Mouse (Mus musculus): ENCODE results near the gene Plekha4.

GRCm38 (mm10) chr7:45549641-45550436 lies 23.7 kb downstream of the Plekha4 start:
- TF ChIP-seq CTCF (IDR thresholded peaks at IDR 0.05; ENCODE audit: borderline replicate concordance, insufficient read depth, low read depth, low read length) (no peak), POLR2A (IDR thresholded peaks at IDR 0.05; ENCODE audit: borderline replicate concordance, insufficient read depth, low read length) (no peak)

Measured in cerebellum, adult 2 months (tissue).